Mouse (Mus musculus) large intestine, adult 2 months (tissue): Measurements from ENCODE around the gene Ccdc124. TPM values are rescaled to one million over a fixed set of nuclear protein-coding genes. Genes with fewer than 3 reads are reported as not detected.
A peak's percentile ranks its signal among the peaks of the same experiment; 100 is the strongest.

ENCODE experiments used
- DNase-seq: peaks from one replicate; pipeline ENCODE4 v3.0.0-alpha.2; 2012; ENCODE audit warnings: low read depth, low spot score
- WGBS: fragments of 180-500 bp; shearing (Covaris S2); methylation state at CpG from one replicate; pipeline ENCODE4 v1.1.7; 2018; 5-methylcytosine and 5-hydroxymethylcytosine counted together
- polyA plus RNA-seq: library from polyadenylated mRNA; depleted of rRNA; stranded (reverse); fragments of >200 nt; gene quantifications from 2 replicates; pipeline ENCODE4 v1.2.3, GENCODE M21; 2012

Gene Ccdc124
- polyA plus RNA-seq, 1 experiment: 45.3 TPM

- DNase-seq: no peak
- WGBS: 88% methylated on average over 13 of the region's 13 CpGs
These were observed 706 bp upstream of the Ccdc124 start for GRCm38 (mm10) chr8:70874441-70874840.

DNA sequence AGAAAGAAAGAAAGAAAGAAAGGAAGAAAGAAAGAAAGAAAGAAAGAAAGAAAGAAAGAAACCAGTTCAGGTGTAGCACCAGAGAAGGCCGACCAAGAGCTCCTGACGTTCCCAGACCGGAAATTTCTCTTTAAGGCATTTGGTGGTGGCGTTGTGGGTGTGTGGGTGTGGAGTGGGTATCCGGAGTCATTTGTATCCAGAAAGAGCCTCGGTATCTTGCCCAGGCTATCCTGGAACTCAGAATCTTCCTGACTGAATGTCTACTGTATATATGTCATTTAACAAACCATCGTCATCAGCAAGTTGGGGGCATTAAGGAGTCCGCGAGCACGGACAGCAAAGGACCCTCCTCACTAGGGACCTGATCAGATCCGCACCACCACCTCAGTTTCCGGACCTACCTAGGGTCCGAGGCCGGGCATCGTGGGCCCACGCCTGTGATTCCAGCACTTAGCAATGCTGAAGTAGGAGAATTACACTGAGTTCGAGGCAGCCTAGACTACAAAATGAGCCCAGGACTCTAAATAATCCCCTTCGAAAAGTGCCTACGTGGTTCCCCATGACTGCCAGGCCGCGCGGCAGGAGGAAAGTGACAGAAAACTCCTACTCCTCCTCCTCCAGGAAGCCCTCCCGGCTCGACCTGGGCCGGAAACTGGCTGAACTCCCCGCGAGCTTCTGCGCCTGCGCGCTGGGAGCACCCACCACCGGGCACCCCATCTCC lies 932 bp downstream of the Ccdc124 start:
- DNase-seq: no peak
- 2% methylated on average over 31 of the region's 31 CpGs for WGBS

DNA sequence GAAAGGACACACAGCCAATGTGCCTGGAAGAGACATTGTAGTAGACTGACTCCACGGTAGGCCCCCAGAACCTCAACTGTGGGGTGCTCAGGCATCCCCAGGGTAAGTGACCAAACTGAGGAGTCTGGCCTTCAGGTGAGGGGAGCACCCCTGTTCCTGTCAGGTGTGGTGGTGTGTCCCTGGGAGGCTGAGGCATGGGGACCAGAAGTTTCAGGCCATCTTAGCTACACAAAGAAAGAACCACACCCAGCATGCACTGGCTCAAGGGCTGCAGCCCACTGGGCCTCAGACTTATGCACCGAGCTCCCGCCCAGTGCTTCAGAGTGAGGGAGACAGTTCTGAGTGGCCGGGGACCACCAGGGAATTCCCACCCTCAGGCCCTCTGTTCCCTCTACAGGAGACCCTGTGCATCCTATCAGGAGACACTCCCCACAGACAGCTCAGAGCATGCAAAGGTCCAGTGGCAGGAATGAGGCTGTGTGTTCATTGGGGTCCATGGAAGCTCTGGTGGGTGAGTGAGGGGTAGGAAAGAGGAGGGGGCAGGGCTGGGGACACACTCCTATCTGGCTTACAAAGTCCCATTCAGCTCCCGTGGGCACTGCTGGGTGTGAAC lies 2.4 kb downstream of the Ccdc124 start:
- 84% methylated on average over 5 of the region's 5 CpGs for WGBS

DNA sequence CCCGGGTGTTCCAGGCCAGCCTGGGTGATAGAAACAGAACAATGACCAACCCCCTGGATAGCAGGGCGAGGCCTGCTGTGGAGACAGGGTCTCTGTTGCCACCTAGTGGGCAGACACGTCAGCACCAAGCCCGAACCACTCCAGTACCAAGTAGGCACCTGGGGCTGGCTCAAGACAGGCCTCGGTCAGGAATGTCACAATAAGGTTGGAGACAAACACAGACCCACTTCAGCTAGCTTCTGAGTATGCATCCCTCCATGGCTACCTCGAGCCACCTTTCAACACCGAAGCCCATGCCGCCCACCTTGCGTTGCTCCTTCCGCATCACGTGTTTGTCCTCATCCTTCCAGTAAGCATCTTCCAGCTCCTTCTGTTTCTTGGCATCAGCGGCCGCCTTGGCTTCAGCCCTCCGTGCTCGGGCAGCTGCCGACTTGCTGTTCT lies 4.1 kb downstream of the Ccdc124 start:
- DNase-seq: no peak
- WGBS: 45% methylated on average over 16 of the region's 16 CpGs

More for the DNA sequence above, 2.4 kb downstream of the Ccdc124 start:
- DNase-seq: no peak

GRCm38 (mm10) chr8:70869199-70869571 lies 4.5 kb downstream of the Ccdc124 start:
- no peak for DNase-seq
- 56% methylated on average over 5 of the region's 5 CpGs for WGBS

DNA sequence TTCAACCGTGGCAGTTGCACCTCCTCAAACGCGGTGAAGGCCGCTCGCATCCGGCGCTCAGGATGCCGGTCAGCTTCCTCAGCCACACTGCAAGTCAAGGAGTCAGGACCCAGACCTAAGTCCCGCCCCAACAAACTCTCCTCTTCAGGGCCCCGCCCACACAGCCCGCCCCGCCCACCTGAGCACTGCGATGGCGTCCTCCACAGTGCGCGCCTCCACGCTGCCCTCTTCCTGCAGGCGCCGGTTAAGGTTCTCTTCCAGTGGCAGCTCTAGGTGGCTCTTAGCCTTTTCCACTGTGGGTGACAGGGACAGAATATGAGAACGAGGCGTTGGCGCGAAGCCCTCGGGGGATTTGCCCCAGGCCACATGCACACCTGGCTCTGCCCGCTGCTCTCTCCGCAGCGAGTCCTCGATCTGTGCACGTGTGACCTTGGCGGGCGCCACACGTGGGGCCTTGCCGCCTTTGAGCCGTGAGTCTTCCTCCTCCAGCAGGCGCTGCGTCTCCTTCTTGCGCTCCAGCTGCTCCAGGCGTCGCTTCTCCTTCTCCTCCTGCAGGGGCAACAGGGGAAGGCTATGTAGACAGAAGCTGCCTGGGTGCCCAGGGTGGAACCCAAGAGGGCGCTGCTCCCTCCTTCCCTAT lies 5.1 kb downstream of the Ccdc124 start:
- 42% methylated on average over 40 of the region's 40 CpGs for WGBS
- DNase-seq: no peak

- WGBS: 82% methylated on average over 7 of the region's 7 CpGs
These were observed 7.2 kb downstream of the Ccdc124 start for GRCm38 (mm10) chr8:70866566-70866965.

GRCm38 (mm10) chr8:70866001-70866520 lies 7.7 kb downstream of the Ccdc124 start:
- WGBS: 4% methylated on average over 12 of the region's 12 CpGs
- no peak for DNase-seq

More at GRCm38 (mm10) chr8:70866566-70866965, 7.2 kb downstream of the Ccdc124 start:
- no peak for DNase-seq

GRCm38 (mm10) chr8:70865350-70866000 lies 8.3 kb downstream of the Ccdc124 start:
- WGBS: under 1% methylated on average over 46 of the region's 46 CpGs
- peak; percentile 99 for DNase-seq

- 5% methylated on average over 24 of the region's 24 CpGs for WGBS
- DNase-seq: no peak
These were observed 9.0 kb downstream of the Ccdc124 start for GRCm38 (mm10) chr8:70864712-70865221.

DNA sequence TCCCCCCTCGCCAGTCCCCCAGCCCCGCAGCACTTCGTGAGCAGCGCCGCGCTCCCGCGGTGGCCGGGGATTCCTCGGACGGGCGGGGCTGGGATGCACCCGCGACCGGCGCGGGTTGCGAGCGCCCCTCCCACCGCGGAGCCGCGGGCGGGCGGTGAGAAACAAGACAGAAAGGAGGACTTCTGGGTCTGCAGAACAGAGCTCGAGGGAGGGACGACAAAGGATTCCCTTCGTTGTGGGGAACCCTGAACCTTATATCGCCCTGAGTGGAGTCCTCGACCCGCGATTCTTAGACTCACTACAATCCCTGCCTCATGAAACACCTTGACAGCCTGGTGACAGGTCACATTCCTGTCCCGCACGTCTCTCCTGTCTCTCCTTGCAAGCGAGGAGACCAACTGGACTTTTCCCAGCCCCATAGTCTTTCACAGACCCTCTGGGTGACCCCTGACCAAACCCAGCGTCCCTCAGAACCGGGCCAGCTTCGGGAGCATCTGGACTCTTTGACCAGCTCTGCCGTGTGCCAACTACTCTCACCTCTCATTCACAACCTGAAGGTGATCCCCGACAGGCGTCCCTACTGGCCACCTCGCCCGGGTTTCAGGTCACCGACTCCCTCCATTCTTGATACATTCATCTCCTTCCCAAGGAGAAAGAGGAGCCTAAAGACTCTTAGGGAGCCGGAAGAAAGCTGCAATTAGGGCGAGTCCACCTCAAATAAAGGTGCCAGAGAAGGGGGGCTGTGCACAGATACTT lies 9.6 kb downstream of the Ccdc124 start:
- 3% methylated on average over 45 of the region's 46 CpGs for WGBS
- DNase-seq: no peak

GRCm38 (mm10) chr8:70862824-70863641 lies 10.7 kb downstream of the Ccdc124 start, which contains the start of gene Kcnn1:
Gene Kcnn1 (minus strand): TSS chr8:70863258.
- DNase-seq: no peak
- 2% methylated on average over 55 of the region's 55 CpGs for WGBS

DNA sequence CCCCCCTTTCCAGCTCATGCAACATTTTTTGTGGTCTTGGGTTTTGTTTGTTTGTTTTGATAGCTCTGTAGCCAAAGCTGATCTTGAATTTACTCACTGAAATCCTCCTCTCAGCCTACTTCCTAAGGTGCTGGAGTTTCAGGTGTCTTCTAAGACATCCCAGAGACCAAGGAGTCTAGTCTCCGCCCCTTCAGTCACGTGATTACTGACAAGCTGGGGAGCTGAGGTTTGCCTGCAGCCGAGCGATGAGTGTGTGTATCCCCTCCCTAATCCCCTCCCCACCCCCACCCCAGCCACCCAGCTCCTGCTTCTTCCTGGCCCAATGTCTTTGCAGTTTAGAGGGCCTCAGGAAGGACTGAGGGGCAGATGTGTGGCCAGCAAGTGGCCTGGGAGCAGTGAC lies 16.2 kb downstream of the Ccdc124 start:
- 56% methylated on average over 4 of the region's 4 CpGs for WGBS

GRCm38 (mm10) chr8:70856541-70857197 lies 17.1 kb downstream of the Ccdc124 start:
- WGBS: 6% methylated on average over 33 of the region's 33 CpGs

More for the DNA sequence above, 16.2 kb downstream of the Ccdc124 start:
- no peak for DNase-seq

GRCm38 (mm10) chr8:70856028-70856427 lies 17.7 kb downstream of the Ccdc124 start:
- 71% methylated on average over 5 of the region's 5 CpGs for WGBS
- DNase-seq: no peak

More at GRCm38 (mm10) chr8:70856541-70857197, 17.1 kb downstream of the Ccdc124 start:
- DNase-seq: no peak

- 67% methylated on average over 2 of the region's 2 CpGs for WGBS
- no peak for DNase-seq
These were observed 19.9 kb downstream of the Ccdc124 start for GRCm38 (mm10) chr8:70853863-70854262.

- WGBS: 88% methylated on average over 41 of the region's 41 CpGs
- no peak for DNase-seq
These were observed 21.0 kb downstream of the Ccdc124 start for GRCm38 (mm10) chr8:70852595-70853231.
